Mouse (Mus musculus) embryonic fibroblast, embryonic 13.5 days (primary cell): ENCODE measurements at regions not wholly inside any gene's neighbourhood (a gene's known extent, or its start where the extent isn't known, plus 50 kb on each side); places are given as distances from the start of the nearest gene placed in this dataset.

Experiments
- CTCF ChIP-seq: IDR thresholded peaks from 2 replicates; pipeline ENCODE4 v1.5.1; 2011; ENCODE audit warnings: mild to moderate bottlenecking, control low read depth, low read length, moderate library complexity, borderline replicate concordance; ENCODE audit not compliant: insufficient read depth
- POLR2A ChIP-seq: IDR thresholded peaks from 2 replicates; pipeline ENCODE4 v1.6.1; 2011; ENCODE audit warnings: low read depth, mild to moderate bottlenecking, control low read depth, low read length, moderate library complexity

GRCm38 (mm10) chr11:91132771-91133380, 444.5 kb downstream of the Kif2b start:
- TF ChIP-seq CTCF (no peak), POLR2A (no peak)
